Mouse (Mus musculus) adrenal gland (tissue): ENCODE data around the gene F7.

Source experiments
- intact Hi-C: fragments of 180-260 bp; cut with DNase I; formaldehyde crosslinking; loops from one replicate; pipeline ENCODE4 v1.15.1; 2025
- long read RNA-seq, 2 experiments: library from polyadenylated mRNA; unstranded; transcript quantifications; one replicate each; pipeline ENCODE4 v2.0.0; 2020; ENCODE audit warnings: borderline replicate concordance in 1 of 2; ENCODE audit not compliant: insufficient replicate concordance in 1 of 2

F7 gene
- long read RNA-seq, experiment 1, result 0 reads
- long read RNA-seq, experiment 2, result 0 reads

DNA sequence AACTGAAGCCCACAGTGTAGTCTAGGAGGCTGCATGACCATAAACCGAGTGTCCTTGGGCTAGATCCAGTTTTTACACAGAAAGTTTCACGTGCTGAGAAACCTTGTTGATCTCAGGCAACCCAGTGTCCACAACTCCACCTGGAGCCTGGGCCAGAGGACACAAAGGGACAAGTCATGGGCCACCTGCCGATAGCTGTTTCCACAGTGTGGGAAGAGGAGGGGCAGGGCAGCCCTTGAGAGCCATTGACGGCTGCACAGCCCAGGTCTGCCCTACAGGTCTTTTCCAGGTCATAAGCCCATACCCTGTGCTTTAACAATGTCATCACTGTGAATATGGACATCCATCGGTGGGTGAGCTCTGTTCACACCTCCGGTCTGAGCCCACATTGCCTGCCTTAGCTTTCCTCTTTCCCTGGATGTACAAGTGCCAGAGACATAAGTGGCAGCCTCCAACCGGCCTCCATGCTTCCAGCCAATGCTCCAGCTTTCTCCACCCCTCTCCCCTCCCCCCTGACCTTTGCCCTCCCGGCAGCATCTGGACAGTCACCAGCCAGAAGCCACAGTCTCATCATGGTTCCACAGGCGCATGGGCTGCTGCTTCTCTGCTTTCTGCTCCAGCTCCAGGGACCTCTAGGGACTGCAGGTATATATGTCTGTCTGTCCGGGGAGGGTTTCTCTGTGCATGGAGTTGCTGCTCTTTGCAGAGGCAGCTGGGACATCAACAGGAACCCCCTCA, at the start of gene F7:
Gene F7 (plus strand): TSS at position 548 of the 738 bp plus-strand sequence.
- intact Hi-C loops, result loop anchor here (10.0 kb wide), 1 partner anchor 1081 kb away; no protein-coding TSS in a partner anchor

GRCm38 (mm10) chr8:12976290-12976689, 49.5 kb upstream of the F7 start:
- intact Hi-C loops, result loop anchor here (5.0 kb wide), 1 partner anchor 236 kb away; no protein-coding TSS in a partner anchor

DNA sequence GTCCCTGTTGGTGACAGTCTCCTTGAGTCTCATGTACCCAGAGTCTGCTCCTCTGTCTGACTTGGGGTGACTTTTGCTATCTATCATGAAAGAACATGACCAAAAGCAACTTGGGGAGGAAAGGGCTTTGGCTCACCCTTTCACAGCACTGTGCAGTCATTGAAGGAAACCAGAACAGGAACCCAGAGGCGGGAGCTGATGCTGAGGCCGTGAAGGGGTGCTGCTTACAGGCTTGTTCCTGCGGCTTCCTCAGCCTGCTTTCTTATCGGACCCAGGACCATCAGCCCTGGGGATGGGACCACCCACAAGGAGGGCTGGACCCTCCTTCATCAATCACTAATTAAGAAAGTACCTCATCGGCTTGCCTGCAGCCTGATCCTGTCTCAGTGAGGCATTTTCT, 49.1 kb upstream of the F7 start:
- intact Hi-C loops, result loop anchor here (5.0 kb wide), 1 partner anchor 236 kb away; no protein-coding TSS in a partner anchor

DNA sequence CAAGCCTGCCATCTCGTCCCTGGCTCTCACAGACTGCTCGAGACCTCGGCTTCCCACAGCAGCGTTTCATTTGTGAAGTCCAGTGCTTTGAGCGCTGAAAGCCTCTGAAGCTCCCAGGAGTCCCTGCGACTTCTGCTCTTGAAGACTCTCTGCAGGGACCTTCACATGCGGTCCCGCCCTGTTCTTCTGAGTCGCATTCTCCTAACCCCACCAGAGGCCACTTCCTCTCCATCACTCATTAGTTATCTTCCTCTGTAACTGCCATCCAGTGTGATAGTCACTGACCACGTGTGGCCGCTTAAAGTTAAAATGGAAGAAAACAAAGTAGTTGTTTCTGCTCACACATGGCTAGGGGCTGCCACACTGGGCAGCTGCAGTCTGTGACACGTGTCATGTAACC, 48.5 kb upstream of the F7 start:
- intact Hi-C loops, result loop anchor here (5.0 kb wide), 1 partner anchor 235 kb away; no protein-coding TSS in a partner anchor

GRCm38 (mm10) chr8:12978308-12978707, 47.5 kb upstream of the F7 start:
- intact Hi-C loops, result loop anchor here (5.0 kb wide), 1 partner anchor 234 kb away; no protein-coding TSS in a partner anchor

- intact Hi-C loops, result loop anchor here (5.0 kb wide), 1 partner anchor 234 kb away; no protein-coding TSS in a partner anchor
These were observed 47.1 kb upstream of the F7 start for GRCm38 (mm10) chr8:12978726-12979125.

DNA sequence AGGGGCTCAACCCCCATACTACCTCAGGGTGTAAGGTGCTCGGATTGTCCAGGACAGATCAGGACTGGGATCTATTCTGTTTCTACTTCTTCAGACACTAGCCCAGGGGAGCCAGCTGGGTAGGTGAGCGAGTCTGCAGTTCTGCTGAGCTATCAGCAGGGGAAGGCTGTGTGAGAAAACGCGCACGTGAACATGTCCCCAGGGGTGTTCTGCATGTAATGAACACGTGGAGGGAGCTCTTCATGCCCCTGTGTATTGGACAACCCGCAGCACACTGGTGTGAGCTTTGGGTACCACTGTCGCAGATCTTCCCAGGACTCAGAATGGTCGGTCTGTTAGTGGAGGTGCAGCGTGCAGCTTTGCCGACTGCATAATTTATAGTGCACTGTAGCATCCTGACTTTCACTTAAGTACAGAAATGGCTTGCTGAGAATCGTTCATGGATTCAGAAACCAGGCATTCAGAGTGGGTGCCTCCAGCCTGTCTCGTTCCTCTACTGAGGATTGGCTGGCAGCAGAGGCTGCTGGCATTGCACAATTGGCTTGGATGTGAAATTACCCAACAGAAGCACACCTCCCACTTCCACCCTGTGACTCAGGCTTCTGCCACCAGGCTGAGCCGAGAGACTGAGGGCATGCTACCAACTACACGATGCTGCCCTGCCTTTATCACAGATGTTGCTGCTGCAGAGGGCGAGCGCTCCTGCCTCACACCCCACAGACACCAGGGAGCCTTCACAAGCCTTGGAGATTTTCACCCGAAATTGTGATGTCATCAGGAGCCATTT, 42.0 kb upstream of the F7 start:
- intact Hi-C loops, result loop anchor here (5.0 to 10.0 kb wide), 2 partner anchors 87 to 121 kb away; partner anchors contain the start of genes Cul4a and Pcid2

DNA sequence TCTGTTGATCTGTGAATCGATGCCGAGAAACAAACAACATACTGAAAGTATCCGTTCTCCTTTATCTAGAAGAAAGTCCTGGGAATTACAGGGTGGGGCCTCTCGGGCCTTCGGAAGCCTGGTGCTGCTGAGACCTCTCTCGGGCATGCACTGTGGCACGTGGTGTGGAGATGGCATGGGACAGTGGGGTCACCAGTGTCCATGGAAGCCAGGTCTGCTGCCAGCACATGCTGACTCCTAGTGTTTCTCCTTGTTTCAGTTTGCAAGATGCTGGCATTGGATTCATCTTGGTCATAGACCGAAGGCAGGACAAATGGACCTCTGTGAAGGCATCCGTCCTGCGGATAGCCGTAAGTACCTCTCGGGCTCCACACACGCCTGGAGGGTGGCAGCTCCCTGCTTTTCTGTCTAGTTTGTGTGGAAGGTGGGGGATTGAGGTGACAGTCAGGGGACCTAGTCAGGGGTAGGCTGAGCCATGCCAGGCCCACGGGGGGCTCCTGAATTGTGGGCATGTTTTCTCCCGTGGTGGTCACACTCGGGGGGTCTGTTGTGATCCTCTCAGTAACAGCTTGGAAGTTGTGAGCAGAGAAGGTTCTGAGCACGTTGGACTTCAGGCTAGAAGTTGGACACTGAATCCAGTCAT, 41.1 kb upstream of the F7 start:
- intact Hi-C loops, result loop anchor here (5.0 to 10.0 kb wide), 2 partner anchors 87 to 120 kb away; partner anchors contain the start of genes Cul4a and Pcid2

DNA sequence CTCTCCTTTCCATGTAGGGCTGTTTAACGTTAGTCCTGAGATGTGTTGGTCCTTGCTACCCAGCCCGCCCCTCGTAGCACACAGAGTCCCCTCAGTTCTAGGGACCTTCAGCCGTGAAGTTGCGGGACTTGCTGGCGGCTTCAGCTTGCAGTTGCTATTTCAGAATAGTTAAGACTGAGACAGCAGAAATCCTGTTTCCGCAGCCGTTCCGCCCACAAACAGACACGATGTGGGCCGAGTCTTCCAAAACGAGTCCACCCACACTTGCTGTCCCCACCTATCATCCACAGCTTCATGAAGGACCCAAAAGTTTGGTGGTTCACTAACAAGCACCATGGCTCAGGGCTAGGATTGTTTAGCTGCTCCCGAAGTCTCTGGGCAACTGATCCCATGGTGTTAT, 40.6 kb upstream of the F7 start:
- intact Hi-C loops, result loop anchor here (10.0 kb wide), 1 partner anchor 120 kb away; the partner anchor contains the start of genes Cul4a and Pcid2

GRCm38 (mm10) chr8:12987571-12987970, 38.3 kb upstream of the F7 start:
- intact Hi-C loops, result loop anchor here (10.0 kb wide), 1 partner anchor 117 kb away; the partner anchor contains the start of genes Cul4a and Pcid2

GRCm38 (mm10) chr8:12988722-12989430, 37.0 kb upstream of the F7 start:
- intact Hi-C loops, result loop anchor here (10.0 kb wide), 1 partner anchor 116 kb away; the partner anchor contains the start of genes Cul4a and Pcid2

DNA sequence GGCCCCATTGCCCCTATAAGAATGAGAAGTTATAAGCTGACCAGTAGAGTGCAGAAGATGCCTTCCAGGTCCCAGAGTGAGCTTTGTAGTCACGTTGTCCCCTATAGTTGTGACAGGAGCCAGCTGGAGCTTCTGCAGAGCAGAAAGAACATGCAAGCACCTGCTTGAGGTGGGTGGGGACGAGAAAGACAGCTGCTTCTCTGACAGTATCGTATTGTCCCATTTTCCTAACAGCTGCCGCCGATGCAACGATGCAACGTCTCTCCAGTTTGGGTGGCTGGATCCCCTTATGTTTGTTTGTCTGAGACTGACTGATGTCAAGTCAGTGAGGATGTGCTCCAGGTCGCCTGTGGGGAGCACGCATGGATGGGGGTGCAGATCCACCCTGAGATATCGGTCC, 34.4 kb upstream of the F7 start:
- intact Hi-C loops, result no loop called here

- intact Hi-C loops, result no loop called here
These were observed 31.4 kb upstream of the F7 start for GRCm38 (mm10) chr8:12994468-12994867.

DNA sequence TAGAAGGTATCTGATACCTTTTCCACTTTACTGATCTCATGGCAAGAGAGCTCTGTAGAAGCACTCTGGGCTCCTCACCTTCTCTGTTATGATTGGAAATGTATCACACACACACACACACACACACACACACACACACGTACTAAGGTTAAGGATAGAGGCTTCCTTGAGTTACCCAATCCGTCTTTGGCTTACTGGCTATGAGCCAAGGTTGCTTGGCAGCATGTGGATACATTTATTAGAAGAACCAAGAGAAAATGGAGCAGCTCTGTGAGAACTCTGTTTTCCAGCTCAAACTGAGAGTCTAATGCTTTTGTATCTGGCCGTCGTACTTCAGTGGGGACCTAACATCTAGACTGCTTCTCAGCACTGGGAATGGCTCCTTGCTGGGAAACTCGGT, 30.4 kb upstream of the F7 start:
- intact Hi-C loops, result no loop called here

DNA sequence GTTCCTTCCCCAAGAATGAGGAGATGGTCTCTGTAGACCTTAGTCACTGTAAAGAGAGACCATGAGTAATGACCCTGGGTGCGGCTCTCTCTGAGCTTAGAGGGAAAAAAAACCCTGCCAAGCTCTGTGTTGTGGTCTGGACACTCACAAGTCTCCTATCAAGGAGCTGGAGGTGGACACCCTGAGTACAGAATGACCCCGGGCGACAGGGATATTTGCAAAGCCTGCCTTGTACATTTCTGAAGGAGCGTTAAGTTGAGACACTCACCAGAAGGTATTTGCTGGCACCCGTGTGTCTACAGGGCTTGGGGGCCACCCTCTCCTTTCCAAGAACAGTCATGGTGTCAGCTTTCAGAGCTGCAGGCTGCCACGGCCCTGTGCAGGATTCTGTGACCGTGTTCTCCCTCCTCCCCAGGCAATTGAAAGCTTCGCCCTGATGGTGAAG, 29.0 kb upstream of the F7 start:
- intact Hi-C loops, result no loop called here

DNA sequence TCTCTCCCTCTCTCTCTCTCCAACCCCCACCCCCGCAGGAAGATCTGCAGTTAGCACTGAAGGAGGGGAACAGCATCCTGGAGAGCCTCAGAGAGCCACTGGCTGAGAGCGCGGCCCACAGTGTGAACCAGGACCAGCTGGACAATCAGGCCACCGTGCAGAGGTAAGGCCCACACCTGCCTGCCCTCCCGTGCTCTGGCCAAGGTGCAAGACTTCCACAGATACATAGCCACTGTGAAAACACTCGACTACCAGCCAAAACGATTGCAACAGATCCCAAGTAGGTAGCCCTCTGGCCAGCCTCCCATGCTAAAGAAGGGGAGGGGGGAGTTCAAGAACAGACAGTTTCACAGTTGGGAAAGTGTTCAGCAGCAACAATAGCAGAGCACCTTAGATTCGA, 27.5 kb upstream of the F7 start:
- intact Hi-C loops, result no loop called here

DNA sequence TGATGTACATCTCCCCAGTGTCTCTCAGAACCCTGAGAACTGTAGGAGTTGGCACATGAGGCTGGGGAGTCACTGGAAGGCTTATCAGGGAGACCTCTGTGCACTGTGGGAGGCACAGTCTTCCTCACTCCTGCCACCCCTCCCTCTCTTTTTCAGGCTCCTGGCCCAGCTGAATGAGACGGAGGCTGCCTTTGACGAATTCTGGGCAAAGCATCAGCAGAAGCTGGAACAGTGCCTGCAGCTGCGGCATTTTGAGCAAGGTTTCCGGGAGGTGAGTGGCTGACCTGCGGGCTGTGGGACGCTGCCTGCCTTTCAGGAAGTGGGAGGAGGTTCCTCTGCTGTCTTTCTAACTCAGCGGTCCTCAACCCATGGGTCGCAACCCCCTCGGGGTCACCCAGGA, 26.0 kb upstream of the F7 start:
- intact Hi-C loops, result no loop called here

DNA sequence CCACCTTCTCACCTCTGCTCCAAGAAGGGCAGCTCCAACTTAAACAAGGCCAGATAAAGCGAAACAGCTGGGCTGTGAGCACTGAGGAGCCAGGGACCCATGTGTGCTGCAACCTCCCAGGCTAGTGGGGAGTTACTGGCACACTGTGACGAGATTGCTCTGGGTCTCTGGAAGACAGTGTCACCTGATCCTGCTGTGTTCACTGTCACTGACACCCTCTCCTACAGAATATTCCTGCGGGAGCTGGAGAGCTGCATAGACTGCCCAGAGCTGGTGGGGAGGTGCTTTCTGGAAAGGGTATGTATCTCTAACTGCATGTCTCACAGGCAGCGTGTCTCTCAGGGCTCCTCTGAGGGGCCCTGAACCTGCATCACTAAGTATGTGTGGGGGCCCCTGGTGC, 18.4 kb upstream of the F7 start:
- intact Hi-C loops, result no loop called here

GRCm38 (mm10) chr8:13010313-13010712, 15.5 kb upstream of the F7 start:
- intact Hi-C loops, result no loop called here

DNA sequence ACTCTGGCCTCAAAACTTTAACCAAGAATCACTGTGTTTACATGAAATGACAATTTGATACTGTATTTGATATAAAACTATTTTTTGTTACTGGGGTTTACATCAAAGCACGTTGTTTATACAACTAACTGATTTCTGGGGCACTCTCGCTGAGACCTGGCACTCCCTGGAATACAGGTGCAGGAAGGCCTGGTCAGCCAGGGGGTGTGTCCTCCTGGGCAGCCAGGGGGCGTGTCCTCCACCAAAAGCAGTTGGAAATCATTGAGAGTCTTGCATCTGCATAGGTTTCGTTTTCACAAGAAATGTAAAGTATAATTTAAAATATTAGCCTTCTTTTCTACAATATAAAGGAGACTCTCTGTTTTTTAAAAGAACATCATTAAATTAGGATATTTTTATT, 6.3 kb upstream of the F7 start:
- intact Hi-C loops, result no loop called here
